Mouse (Mus musculus): ENCODE data around the gene Lhx8. TPM values are rescaled to one million over a fixed set of nuclear protein-coding genes. Genes with fewer than 3 reads are reported as not detected.

Gene Lhx8
- polyA plus RNA-seq, 1 experiment from 2014 or later: 2.4 TPM

DNA sequence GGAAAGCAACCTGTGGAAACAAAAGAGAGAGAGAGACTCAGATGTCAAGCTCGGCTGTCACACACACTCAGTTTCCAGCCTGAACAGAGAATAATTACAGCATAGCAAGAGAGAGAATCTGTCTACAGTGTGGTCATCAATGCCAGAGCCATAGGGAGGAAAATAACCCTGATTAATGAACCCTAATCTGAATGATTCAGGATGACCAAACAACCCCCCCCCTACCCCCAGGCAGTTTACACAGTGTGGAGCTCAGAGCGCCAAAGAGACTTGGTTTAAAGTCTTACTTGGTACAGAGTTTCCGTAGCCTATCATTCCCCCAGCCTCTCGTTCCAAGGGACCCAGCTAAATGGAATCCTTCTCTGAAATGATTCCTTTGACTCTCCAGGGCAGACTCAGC is 45.1 kb downstream of the Lhx8 start:
- Histone ChIP-seq H3K4me3 (no peak overlapping the region), H3K4me1 (peaks cover 6% of the 10 kb centered on the region; the same call in 1 of the 2 replicates), H3K36me3 (no peaks in the 10 kb centered on the region), H3K27me3 (peaks cover 28% of the 10 kb centered on the region), H3K4me2 (no peak overlapping the region), H3K27ac (no peak overlapping the region), H3K9ac (no peak overlapping the region), H3K9me3 (no peaks in the 10 kb centered on the region)
- 46% methylated on average over 4 of the region's 4 CpGs for WGBS
- ATAC-seq (ENCODE audit: insufficient number of reproducible peaks, low FRiP score, low TSS enrichment, low read depth): no peak

- no peak for ATAC-seq (ENCODE audit: insufficient number of reproducible peaks, low FRiP score, low TSS enrichment, low read depth)
- H3K4me3 ChIP-seq: no peak overlapping the region
- H3K9me3 ChIP-seq: no peaks in the 10 kb centered on the region
- peaks cover 6% of the 10 kb centered on the region; the same call in 1 of the 2 replicates for H3K4me1 ChIP-seq
- no peaks in the 10 kb centered on the region for H3K36me3 ChIP-seq
- no peak overlapping the region for H3K4me2 ChIP-seq
- no peak overlapping the region for H3K27ac ChIP-seq
- 27% methylated on average over 3 of the region's 3 CpGs for WGBS
- H3K9ac ChIP-seq: no peak overlapping the region
- H3K27me3 ChIP-seq: peaks cover 29% of the 10 kb centered on the region
These were observed 46.2 kb downstream of the Lhx8 start for GRCm38 (mm10) chr3:154284260-154284659.

DNA sequence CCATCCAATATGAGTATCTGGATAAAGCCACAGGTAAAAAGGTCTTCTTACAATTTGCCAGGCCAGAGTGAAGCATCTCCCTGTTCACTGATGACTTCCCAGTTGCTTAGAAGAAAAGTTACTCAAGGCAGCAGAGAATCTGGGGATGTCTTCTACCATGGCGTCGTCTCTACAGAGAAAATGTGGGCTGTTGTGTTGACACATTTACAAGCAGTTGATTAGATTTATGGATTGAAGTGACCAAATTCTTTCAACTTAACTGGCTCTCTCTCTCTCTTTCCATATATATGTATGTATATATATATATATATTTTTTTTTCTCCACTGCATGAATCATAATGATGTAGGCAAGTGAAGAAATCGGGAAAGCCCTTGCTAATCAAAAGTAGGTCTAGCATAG is 55.8 kb downstream of the Lhx8 start:
- H3K9me3 ChIP-seq: no peaks in the 10 kb centered on the region
- 31% methylated on average over 3 of the region's 3 CpGs for WGBS
- no peak overlapping the region for H3K4me3 ChIP-seq
- no peak overlapping the region for H3K9ac ChIP-seq
- no peak overlapping the region for H3K27ac ChIP-seq
- peaks cover 32% of the 10 kb centered on the region; the same call in 1 of the 2 replicates for H3K27me3 ChIP-seq
- ATAC-seq (ENCODE audit: insufficient number of reproducible peaks, low FRiP score, low TSS enrichment, low read depth): no peak
- H3K36me3 ChIP-seq: no peaks in the 10 kb centered on the region
- H3K4me2 ChIP-seq: no peak overlapping the region
- H3K4me1 ChIP-seq: peaks cover 3% of the 10 kb centered on the region; the same call in 1 of the 2 replicates

GRCm38 (mm10) chr3:154269757-154270366 is 60.6 kb downstream of the Lhx8 start:
- WGBS: 14% methylated on average over 19 of the region's 19 CpGs
- Histone ChIP-seq H3K27me3 (peaks cover 34% of the 10 kb centered on the region), H3K27ac (no peak overlapping the region), H3K4me1 (peaks cover 3% of the 10 kb centered on the region; the same call in 1 of the 2 replicates), H3K36me3 (no peaks in the 10 kb centered on the region), H3K9me3 (no peaks in the 10 kb centered on the region), H3K4me3 (peak overlapping the region; percentile 23), H3K9ac (no peak overlapping the region), H3K4me2 (peak overlapping the region; percentile 43)
- no peak for ATAC-seq (ENCODE audit: insufficient number of reproducible peaks, low FRiP score, low TSS enrichment, low read depth)

GRCm38 (mm10) chr3:154268313-154268712 is 62.1 kb downstream of the Lhx8 start:
- Histone ChIP-seq H3K4me1 (peaks cover 3% of the 10 kb centered on the region; the same call in 1 of the 2 replicates), H3K4me3 (no peak overlapping the region), H3K36me3 (no peaks in the 10 kb centered on the region), H3K4me2 (no peak overlapping the region), H3K27ac (no peak overlapping the region), H3K27me3 (peaks cover 37% of the 10 kb centered on the region), H3K9ac (no peak overlapping the region), H3K9me3 (no peaks in the 10 kb centered on the region)
- 67% methylated on average over 9 of the region's 9 CpGs for WGBS
- ATAC-seq (ENCODE audit: insufficient number of reproducible peaks, low FRiP score, low TSS enrichment, low read depth): no peak

DNA sequence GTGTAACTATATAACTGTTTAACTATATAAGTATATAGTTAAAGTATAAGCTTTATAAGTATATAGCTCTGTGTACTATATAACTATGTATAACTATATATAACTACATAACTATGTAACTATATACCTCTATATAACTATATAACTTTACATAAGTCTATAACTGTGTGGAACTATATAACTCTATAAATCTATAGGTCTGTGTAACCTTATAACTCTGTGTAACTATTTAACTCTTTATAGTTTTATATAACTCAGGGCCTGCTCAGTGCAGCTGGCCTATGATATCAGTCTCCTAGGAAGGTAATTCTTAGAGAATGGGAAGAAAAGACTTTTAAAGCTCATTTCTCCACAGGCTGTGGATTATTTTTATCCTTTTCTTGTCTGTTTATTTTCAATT is 73.1 kb downstream of the Lhx8 start:
- Histone ChIP-seq H3K9me3 (no peaks in the 10 kb centered on the region), H3K4me3 (no peak overlapping the region), H3K36me3 (no peaks in the 10 kb centered on the region), H3K4me1 (no peaks in the 10 kb centered on the region), H3K4me2 (no peak overlapping the region), H3K27me3 (peaks cover 4% of the 10 kb centered on the region; the same call in 1 of the 2 replicates), H3K27ac (no peak overlapping the region), H3K9ac (no peak overlapping the region)
- no peak for ATAC-seq (ENCODE audit: insufficient number of reproducible peaks, low FRiP score, low TSS enrichment, low read depth)
